Mouse (Mus musculus): ENCODE data around the gene Lbx2. TPM values are rescaled to one million over a fixed set of nuclear protein-coding genes. Genes with fewer than 3 reads are reported as not detected.

Lbx2 gene
- polyA plus RNA-seq (2012; rRNA removed): 0.27 and 0.46 TPM in 2 replicates
- 0.35 TPM in 1 of 2 replicates, not detected in the other for polyA plus RNA-seq (2014; fragmentation: Nextera tagmentation; extraction: Ambion mirVana)

DNA sequence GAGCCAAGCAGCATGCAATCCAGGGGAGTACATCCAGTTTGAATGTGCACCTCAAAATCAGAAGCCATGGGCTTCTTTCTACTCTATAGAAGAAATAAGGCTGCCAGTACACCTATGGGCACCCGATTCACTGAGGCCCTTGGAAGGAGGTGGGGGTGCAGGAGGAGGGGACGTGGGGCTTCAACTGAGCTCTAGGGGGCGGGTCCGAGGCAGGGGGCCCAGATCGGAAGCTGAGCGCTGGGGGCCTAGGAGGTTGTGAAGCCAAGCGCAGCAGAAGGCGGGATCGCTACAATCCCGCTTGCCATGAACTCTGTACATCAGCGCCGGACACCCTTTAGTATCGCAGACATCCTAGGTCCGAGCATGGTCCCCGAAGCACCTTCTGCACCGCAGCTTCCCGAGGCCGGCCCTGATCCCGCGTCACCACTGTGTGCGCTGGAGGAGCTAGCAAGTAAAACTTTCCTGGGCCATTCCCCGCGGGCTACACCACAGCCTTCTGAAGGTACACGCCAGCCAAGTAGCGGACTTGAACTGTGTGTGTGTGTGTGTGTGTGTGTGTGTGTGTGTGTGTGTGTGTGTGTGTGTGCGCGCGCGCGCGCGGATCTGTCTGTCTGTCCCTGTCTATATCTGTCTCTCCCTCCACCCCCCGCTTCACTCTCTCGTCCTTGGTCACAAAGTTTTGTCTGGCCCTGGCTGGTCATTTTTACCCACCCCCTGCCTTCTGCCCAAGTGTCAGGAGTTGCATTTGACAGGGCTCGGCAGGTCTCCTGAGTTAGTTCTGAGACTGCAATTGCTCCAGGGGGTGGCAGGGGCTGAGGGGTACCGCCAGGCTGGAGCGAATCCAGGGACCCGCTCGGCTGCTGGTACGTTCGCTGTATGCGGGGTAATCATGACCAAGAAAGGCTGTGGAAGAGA, at the start of gene Lbx2:
Lbx2 (plus strand) TSS at position 247 of the 915 bp plus-strand sequence.
- no peak for DNase-seq (ENCODE audit: low read depth in 3 of 3, low spot score in 3 of 3)
- H3K4me1 ChIP-seq (replicated peaks; ENCODE audit: control insufficient read depth in 2 of 2, insufficient read depth in 2 of 2, low read length in 1 of 2): no peaks in the 10 kb centered on the region; a peak in 1 of 4 replicates
- no peaks in the 10 kb centered on the region for H3K36me3 ChIP-seq (replicated peaks; ENCODE audit: control insufficient read depth, insufficient read depth, low read depth)
- H3K27ac ChIP-seq: no peak within 1 kb of the TSS
- ATAC-seq (ENCODE audit: insufficient read depth): no peak
- H3K27me3 ChIP-seq (ENCODE audit: control insufficient read depth, insufficient read depth, low read length): peaks cover 63% of the 10 kb centered on the region
- WGBS (ENCODE audit: insufficient replicate concordance): 2% methylated on average over 42 of the region's 42 CpGs
- H3K4me3 ChIP-seq (ENCODE audit: insufficient read depth in 1 of 2, low read depth in 2 of 2, low read length in 2 of 2): peak within 1 kb of the TSS in 1 of 2 experiments; percentile 2; a peak in 1 of 4 replicates
- no peak within 1 kb of the TSS for H3K9ac ChIP-seq (replicated peaks)
- H3K9me3 ChIP-seq (ENCODE audit: control insufficient read depth, low read length): no peaks in the 10 kb centered on the region
- peak within 1 kb of the TSS; percentile 38 for H3K4me2 ChIP-seq (ENCODE audit: low read depth)
- TF ChIP-seq EP300 (IDR thresholded peaks at IDR 0.05; ENCODE audit: low read depth): no peak
- no peak for TF ChIP-seq CTCF (IDR thresholded peaks at IDR 0.05; ENCODE audit: low read depth)

GRCm38 (mm10) chr6:83037188-83037587, 49.0 kb upstream of the Lbx2 start:
- no peak for ATAC-seq (ENCODE audit: insufficient read depth)
- no peaks in the 10 kb centered on the region for H3K9me3 ChIP-seq (ENCODE audit: control insufficient read depth, low read length)
- H3K27ac ChIP-seq: no peak overlapping the region
- no peak overlapping the region for H3K4me2 ChIP-seq (ENCODE audit: low read depth)
- no peak overlapping the region for H3K9ac ChIP-seq (replicated peaks)
- no peak overlapping the region for H3K4me3 ChIP-seq (ENCODE audit: insufficient read depth in 1 of 2, low read depth in 2 of 2, low read length in 2 of 2)
- H3K27me3 ChIP-seq (ENCODE audit: control insufficient read depth, insufficient read depth, low read length): no peaks in the 10 kb centered on the region; the same call in 1 of the 2 replicates
- no peak for DNase-seq (ENCODE audit: low read depth in 3 of 3, low spot score in 3 of 3)
- 76% methylated on average over 8 of the region's 8 CpGs for WGBS (ENCODE audit: insufficient replicate concordance)
- H3K4me1 ChIP-seq (replicated peaks; ENCODE audit: control insufficient read depth in 2 of 2, insufficient read depth in 2 of 2, low read length in 1 of 2): peaks cover 26 to 32% of the 10 kb centered on the region in 2 experiments
- TF ChIP-seq CTCF (IDR thresholded peaks at IDR 0.05; ENCODE audit: low read depth): no peak
- no peak for TF ChIP-seq EP300 (IDR thresholded peaks at IDR 0.05; ENCODE audit: low read depth)
- 0 out of 2 replicates have a peak, but pooled peaks cover under 1% of the 10 kb centered on the region for H3K36me3 ChIP-seq (replicated peaks; ENCODE audit: control insufficient read depth, insufficient read depth, low read depth)

GRCm38 (mm10) chr6:83038496-83039012, 47.6 kb upstream of the Lbx2 start:
- Histone ChIP-seq H3K4me3 (ENCODE audit: insufficient read depth in 1 of 2, low read depth in 2 of 2, low read length in 2 of 2) (peak overlapping the region in 1 of 2 experiments; percentile 25; a peak in 2 of 4 replicates), H3K4me1 (replicated peaks; ENCODE audit: control insufficient read depth in 2 of 2, insufficient read depth in 2 of 2, low read length in 1 of 2) (peaks cover 24 to 28% of the 10 kb centered on the region in 2 experiments), H3K27ac (peak overlapping the region; percentile 96), H3K36me3 (replicated peaks; ENCODE audit: control insufficient read depth, insufficient read depth, low read depth) (no peaks in the 10 kb centered on the region), H3K4me2 (ENCODE audit: low read depth) (peak overlapping the region; percentile 63), H3K9ac (replicated peaks) (peak overlapping the region; percentile 54), H3K27me3 (ENCODE audit: control insufficient read depth, insufficient read depth, low read length) (no peaks in the 10 kb centered on the region; the same call in 1 of the 2 replicates), H3K9me3 (ENCODE audit: control insufficient read depth, low read length) (no peaks in the 10 kb centered on the region)
- ATAC-seq (ENCODE audit: insufficient read depth) (peak; percentile 99), DNase-seq (ENCODE audit: low read depth in 3 of 3, low spot score in 3 of 3) (peak; percentile 88 to 93 (median 89))
- TF ChIP-seq CTCF (IDR thresholded peaks at IDR 0.05; ENCODE audit: low read depth) (no peak), EP300 (IDR thresholded peaks at IDR 0.05; ENCODE audit: low read depth) (peak; percentile 55)
- 13% methylated on average over 24 of the region's 24 CpGs for WGBS (ENCODE audit: insufficient replicate concordance)

DNA sequence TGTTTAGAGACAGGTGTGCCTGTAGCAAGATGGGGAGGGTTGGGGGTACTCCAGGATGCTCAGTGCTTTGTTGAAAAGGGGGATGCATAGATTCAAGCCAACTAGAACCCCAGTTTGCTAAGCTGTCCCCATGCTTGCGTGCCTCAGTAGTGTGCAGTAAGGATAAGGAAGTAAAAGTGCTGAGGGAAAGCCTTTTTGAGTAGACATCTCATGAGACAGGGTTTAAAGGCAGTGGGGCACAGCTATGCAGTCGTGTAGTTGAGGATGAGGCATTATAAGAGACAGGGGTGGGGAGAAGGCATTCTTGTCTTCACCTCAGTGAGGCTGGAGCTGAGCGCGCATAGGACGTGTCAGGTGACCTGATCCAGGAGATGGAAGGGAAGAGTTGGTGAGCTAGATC, 45.6 kb upstream of the Lbx2 start:
- Histone ChIP-seq H3K4me1 (replicated peaks; ENCODE audit: control insufficient read depth in 2 of 2, insufficient read depth in 2 of 2, low read length in 1 of 2) (peaks cover 19 to 25% of the 10 kb centered on the region in 2 experiments), H3K9me3 (ENCODE audit: control insufficient read depth, low read length) (no peaks in the 10 kb centered on the region), H3K36me3 (replicated peaks; ENCODE audit: control insufficient read depth, insufficient read depth, low read depth) (no peaks in the 10 kb centered on the region), H3K4me2 (ENCODE audit: low read depth) (no peak overlapping the region), H3K4me3 (ENCODE audit: insufficient read depth in 1 of 2, low read depth in 2 of 2, low read length in 2 of 2) (no peak overlapping the region), H3K27ac (no peak overlapping the region), H3K27me3 (ENCODE audit: control insufficient read depth, insufficient read depth, low read length) (no peaks in the 10 kb centered on the region), H3K9ac (replicated peaks) (no peak overlapping the region)
- WGBS (ENCODE audit: insufficient replicate concordance): 78% methylated on average over 5 of the region's 5 CpGs
- TF ChIP-seq CTCF (IDR thresholded peaks at IDR 0.05; ENCODE audit: low read depth) (no peak), EP300 (IDR thresholded peaks at IDR 0.05; ENCODE audit: low read depth) (no peak)
- ATAC-seq (ENCODE audit: insufficient read depth): no peak
- DNase-seq (ENCODE audit: low read depth in 3 of 3, low spot score in 3 of 3): no peak

- H3K36me3 ChIP-seq (replicated peaks; ENCODE audit: control insufficient read depth, insufficient read depth, low read depth): no peaks in the 10 kb centered on the region
- no peak overlapping the region for H3K9ac ChIP-seq (replicated peaks)
- TF ChIP-seq CTCF (IDR thresholded peaks at IDR 0.05; ENCODE audit: low read depth): no peak
- TF ChIP-seq EP300 (IDR thresholded peaks at IDR 0.05; ENCODE audit: low read depth): no peak
- H3K4me1 ChIP-seq (replicated peaks; ENCODE audit: control insufficient read depth in 2 of 2, insufficient read depth in 2 of 2, low read length in 1 of 2): peaks cover 12 to 20% of the 10 kb centered on the region in 2 experiments
- WGBS (ENCODE audit: insufficient replicate concordance): 63% methylated on average over 6 of the region's 6 CpGs
- H3K4me3 ChIP-seq (ENCODE audit: insufficient read depth in 1 of 2, low read depth in 2 of 2, low read length in 2 of 2): no peak overlapping the region
- ATAC-seq (ENCODE audit: insufficient read depth) (no peak), DNase-seq (ENCODE audit: low read depth in 3 of 3, low spot score in 3 of 3) (no peak)
- H3K4me2 ChIP-seq (ENCODE audit: low read depth): no peak overlapping the region
- H3K27ac ChIP-seq: no peak overlapping the region
- no peaks in the 10 kb centered on the region for H3K27me3 ChIP-seq (ENCODE audit: control insufficient read depth, insufficient read depth, low read length)
- H3K9me3 ChIP-seq (ENCODE audit: control insufficient read depth, low read length): no peaks in the 10 kb centered on the region
These were observed 42.6 kb upstream of the Lbx2 start for GRCm38 (mm10) chr6:83043561-83043960.
